Mouse (Mus musculus): ENCODE measurements at regions not wholly inside any gene's neighbourhood (a gene's known extent, or its start where the extent isn't known, plus 50 kb on each side); places are given as distances from the start of the nearest gene placed in this dataset.
A peak's percentile ranks its signal among the peaks of the same experiment; 100 is the strongest.

GRCm38 (mm10) chr10:96515923-96516258 is 100.9 kb upstream of the Btg1 start:
- Histone ChIP-seq H3K27me3 (no peaks in the 10 kb centered on the region), H3K4me1 (no peaks in the 10 kb centered on the region), H3K36me3 (no peaks in the 10 kb centered on the region), H3K9me3 (no peaks in the 10 kb centered on the region), H3K4me2 (replicated peaks) (no peak overlapping the region), H3K4me3 (no peak overlapping the region), H3K9ac (no peak overlapping the region), H3K27ac (no peak overlapping the region)
- no peak for ATAC-seq (ENCODE audit: insufficient number of reproducible peaks, insufficient read depth, low FRiP score, low TSS enrichment)
- WGBS = 88% methylated on average over 2 of the region's 2 CpGs

GRCm38 (mm10) chr10:96519411-96519810 is 97.4 kb upstream of the Btg1 start:
- whole genome bisulfite sequencing = 45% methylated on average over 3 of the region's 3 CpGs
- Histone ChIP-seq H3K9ac (no peak overlapping the region), H3K9me3 (no peaks in the 10 kb centered on the region), H3K4me2 (replicated peaks) (no peak overlapping the region), H3K4me1 (0 out of 2 replicates have a peak, but pooled peaks cover 7% of the 10 kb centered on the region), H3K4me3 (no peak overlapping the region), H3K36me3 (no peaks in the 10 kb centered on the region), H3K27ac (no peak overlapping the region), H3K27me3 (no peaks in the 10 kb centered on the region)
- ATAC-seq (ENCODE audit: insufficient number of reproducible peaks, insufficient read depth, low FRiP score, low TSS enrichment) = no peak

GRCm38 (mm10) chr10:96520995-96521760 is 95.6 kb upstream of the Btg1 start:
- Histone ChIP-seq H3K9ac (no peak overlapping the region), H3K36me3 (no peaks in the 10 kb centered on the region), H3K27ac (no peak overlapping the region), H3K4me1 (0 out of 2 replicates have a peak, but pooled peaks cover 8% of the 10 kb centered on the region), H3K4me3 (no peak overlapping the region), H3K9me3 (no peaks in the 10 kb centered on the region), H3K27me3 (no peaks in the 10 kb centered on the region), H3K4me2 (replicated peaks) (no peak overlapping the region)
- WGBS = 79% methylated on average over 8 of the region's 8 CpGs
- 0 out of 2 replicates have a peak, but pooled peaks have one; percentile 60 for ATAC-seq (ENCODE audit: insufficient number of reproducible peaks, insufficient read depth, low FRiP score, low TSS enrichment)

GRCm38 (mm10) chr10:96523967-96524801 is 92.6 kb upstream of the Btg1 start:
- Histone ChIP-seq H3K9ac (no peak overlapping the region), H3K9me3 (no peaks in the 10 kb centered on the region), H3K4me3 (no peak overlapping the region), H3K27me3 (no peaks in the 10 kb centered on the region), H3K4me1 (0 out of 2 replicates have a peak, but pooled peaks cover 8% of the 10 kb centered on the region), H3K4me2 (replicated peaks) (no peak overlapping the region), H3K36me3 (no peaks in the 10 kb centered on the region), H3K27ac (no peak overlapping the region)
- ATAC-seq (ENCODE audit: insufficient number of reproducible peaks, insufficient read depth, low FRiP score, low TSS enrichment) = no peak
- 57% methylated on average over 20 of the region's 20 CpGs for WGBS

GRCm38 (mm10) chr10:96527864-96528263 is 88.9 kb upstream of the Btg1 start:
- Histone ChIP-seq H3K9ac (no peak overlapping the region), H3K4me3 (no peak overlapping the region), H3K4me1 (0 out of 2 replicates have a peak, but pooled peaks cover 8% of the 10 kb centered on the region), H3K27ac (no peak overlapping the region), H3K36me3 (no peaks in the 10 kb centered on the region), H3K27me3 (no peaks in the 10 kb centered on the region), H3K9me3 (no peaks in the 10 kb centered on the region), H3K4me2 (replicated peaks) (no peak overlapping the region)
- ATAC-seq (ENCODE audit: insufficient number of reproducible peaks, insufficient read depth, low FRiP score, low TSS enrichment) = no peak
- WGBS = 90% methylated on average over 3 of the region's 3 CpGs

- Histone ChIP-seq H3K4me3 (no peak overlapping the region), H3K27ac (no peak overlapping the region), H3K36me3 (no peaks in the 10 kb centered on the region), H3K4me2 (replicated peaks) (no peak overlapping the region), H3K4me1 (no peaks in the 10 kb centered on the region), H3K27me3 (no peaks in the 10 kb centered on the region), H3K9ac (no peak overlapping the region), H3K9me3 (no peaks in the 10 kb centered on the region)
- WGBS = 89% methylated on average over 7 of the region's 7 CpGs
- no peak for ATAC-seq (ENCODE audit: insufficient number of reproducible peaks, insufficient read depth, low FRiP score, low TSS enrichment)
These were observed 82.2 kb upstream of the Btg1 start for GRCm38 (mm10) chr10:96534547-96535124.

- H3K9ac ChIP-seq = no peak overlapping the region
- H3K27ac ChIP-seq = no peak overlapping the region
- no peaks in the 10 kb centered on the region for H3K4me1 ChIP-seq
- 56% methylated on average over 9 of the region's 9 CpGs for WGBS
- H3K4me2 ChIP-seq (replicated peaks) = no peak overlapping the region
- no peak for ATAC-seq (ENCODE audit: insufficient number of reproducible peaks, insufficient read depth, low FRiP score, low TSS enrichment)
- H3K27me3 ChIP-seq = no peaks in the 10 kb centered on the region
- no peaks in the 10 kb centered on the region for H3K36me3 ChIP-seq
- no peak overlapping the region for H3K4me3 ChIP-seq
- no peaks in the 10 kb centered on the region for H3K9me3 ChIP-seq
These were observed 81.3 kb upstream of the Btg1 start for GRCm38 (mm10) chr10:96535461-96535860.

- Histone ChIP-seq H3K4me1 (no peaks in the 10 kb centered on the region), H3K27ac (no peak overlapping the region), H3K36me3 (no peaks in the 10 kb centered on the region), H3K4me2 (replicated peaks) (no peak overlapping the region), H3K27me3 (no peaks in the 10 kb centered on the region), H3K9ac (no peak overlapping the region), H3K4me3 (no peak overlapping the region), H3K9me3 (no peaks in the 10 kb centered on the region)
- no peak for ATAC-seq (ENCODE audit: insufficient number of reproducible peaks, insufficient read depth, low FRiP score, low TSS enrichment)
- 98% methylated on average over 2 of the region's 2 CpGs for WGBS
These were observed 76.0 kb upstream of the Btg1 start for GRCm38 (mm10) chr10:96540828-96541227.

- H3K27ac ChIP-seq = no peak overlapping the region
These were observed 71.5 kb upstream of the Btg1 start for GRCm38 (mm10) chr10:96545312-96545711.

GRCm38 (mm10) chr10:96545761-96546388 is 70.9 kb upstream of the Btg1 start:
- H3K9ac ChIP-seq = no peak overlapping the region
- WGBS = 86% methylated on average over 2 of the region's 2 CpGs
- no peak overlapping the region for H3K27ac ChIP-seq
- no peak overlapping the region for H3K4me3 ChIP-seq
- ATAC-seq (ENCODE audit: insufficient number of reproducible peaks, insufficient read depth, low FRiP score, low TSS enrichment) = no peak
- H3K36me3 ChIP-seq = no peaks in the 10 kb centered on the region
- no peak overlapping the region for H3K4me2 ChIP-seq (replicated peaks)
- no peaks in the 10 kb centered on the region for H3K9me3 ChIP-seq
- H3K27me3 ChIP-seq = no peaks in the 10 kb centered on the region
- H3K4me1 ChIP-seq = no peaks in the 10 kb centered on the region

More at GRCm38 (mm10) chr10:96545312-96545711, 71.5 kb upstream of the Btg1 start:
- no peak overlapping the region for H3K4me3 ChIP-seq
- no peaks in the 10 kb centered on the region for H3K9me3 ChIP-seq
- H3K4me1 ChIP-seq = no peaks in the 10 kb centered on the region
- 82% methylated on average over 6 of the region's 6 CpGs for WGBS
- no peaks in the 10 kb centered on the region for H3K27me3 ChIP-seq
- no peak for ATAC-seq (ENCODE audit: insufficient number of reproducible peaks, insufficient read depth, low FRiP score, low TSS enrichment)
- H3K9ac ChIP-seq = no peak overlapping the region
- H3K36me3 ChIP-seq = no peaks in the 10 kb centered on the region
- H3K4me2 ChIP-seq (replicated peaks) = no peak overlapping the region

- H3K27me3 ChIP-seq = no peaks in the 10 kb centered on the region
- H3K9me3 ChIP-seq = no peaks in the 10 kb centered on the region
- H3K36me3 ChIP-seq = no peaks in the 10 kb centered on the region
- H3K9ac ChIP-seq = no peak overlapping the region
- WGBS = 46% methylated on average over 2 of the region's 2 CpGs
- H3K4me1 ChIP-seq = no peaks in the 10 kb centered on the region
- H3K27ac ChIP-seq = no peak overlapping the region
- H3K4me3 ChIP-seq = no peak overlapping the region
- no peak for ATAC-seq (ENCODE audit: insufficient number of reproducible peaks, insufficient read depth, low FRiP score, low TSS enrichment)
- H3K4me2 ChIP-seq (replicated peaks) = no peak overlapping the region
These were observed 67.2 kb upstream of the Btg1 start for GRCm38 (mm10) chr10:96549651-96550050.
